Mouse (Mus musculus) adrenal gland, postnatal 14 days (tissue): Measurements from ENCODE around the gene Hnrnpa3. TPM values are rescaled to one million over a fixed set of nuclear protein-coding genes. Genes with fewer than 3 reads are reported as not detected.
A peak's percentile ranks its signal among the peaks of the same experiment; 100 is the strongest.
"Not testable (repeated sequence)": the region's sequence is repeated elsewhere in the genome, so short reads cannot be mapped to it uniquely, and the experiment has no call there.

ENCODE experiments used
- DNase-seq: peaks from one replicate; pipeline ENCODE4 v3.0.0; 2021; ENCODE audit warnings: mixed read lengths
- total RNA-seq: library from RNA; stranded (reverse); gene quantifications from 2 replicates; pipeline ENCODE4 v1.2.3, GENCODE M21; 2021

Hnrnpa3 gene
- total RNA-seq, 1 experiment from 2014 or later = 509 TPM

- DNase-seq = not testable (repeated sequence)
Measured at GRCm38 (mm10) chr2:75637055-75637304, 22.1 kb upstream of the Hnrnpa3 start.

- no peak for DNase-seq
Measured at GRCm38 (mm10) chr2:75637361-75637760, 21.7 kb upstream of the Hnrnpa3 start.

GRCm38 (mm10) chr2:75637822-75638221, 21.2 kb upstream of the Hnrnpa3 start:
- not testable (repeated sequence) for DNase-seq

- not testable (repeated sequence) for DNase-seq
Measured at GRCm38 (mm10) chr2:75639535-75639934, 19.5 kb upstream of the Hnrnpa3 start.

GRCm38 (mm10) chr2:75642312-75642711, 16.7 kb upstream of the Hnrnpa3 start:
- not testable (repeated sequence) for DNase-seq

GRCm38 (mm10) chr2:75642795-75643550, 16.1 kb upstream of the Hnrnpa3 start:
- peak; percentile 79 for DNase-seq

GRCm38 (mm10) chr2:75643950-75644349, 15.1 kb upstream of the Hnrnpa3 start:
- no peak for DNase-seq

DNA sequence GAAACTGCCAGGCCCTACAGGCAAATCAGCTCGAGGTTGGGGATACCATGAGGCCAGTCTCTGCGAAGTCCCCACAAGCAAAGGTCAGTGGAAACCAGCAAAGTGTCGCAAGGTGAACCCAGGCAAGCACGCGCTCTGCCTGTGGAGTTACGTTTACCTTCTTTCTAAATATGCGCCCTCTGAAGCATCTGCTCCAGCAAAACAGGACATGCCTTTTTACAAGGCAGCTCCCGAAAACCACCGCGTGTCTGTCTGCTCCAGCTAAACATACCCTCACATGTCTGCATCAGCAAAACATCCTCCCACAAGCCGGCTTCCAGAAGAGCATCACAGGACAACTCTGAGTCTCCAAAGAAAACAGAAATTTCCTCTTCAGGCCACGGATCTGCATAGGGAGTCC, 13.8 kb upstream of the Hnrnpa3 start:
- no peak for DNase-seq

- DNase-seq = no peak
Measured at GRCm38 (mm10) chr2:75650437-75650836, 8.6 kb upstream of the Hnrnpa3 start.

- no peak for DNase-seq
Measured at GRCm38 (mm10) chr2:75653150-75653549, 5.9 kb upstream of the Hnrnpa3 start.

DNA sequence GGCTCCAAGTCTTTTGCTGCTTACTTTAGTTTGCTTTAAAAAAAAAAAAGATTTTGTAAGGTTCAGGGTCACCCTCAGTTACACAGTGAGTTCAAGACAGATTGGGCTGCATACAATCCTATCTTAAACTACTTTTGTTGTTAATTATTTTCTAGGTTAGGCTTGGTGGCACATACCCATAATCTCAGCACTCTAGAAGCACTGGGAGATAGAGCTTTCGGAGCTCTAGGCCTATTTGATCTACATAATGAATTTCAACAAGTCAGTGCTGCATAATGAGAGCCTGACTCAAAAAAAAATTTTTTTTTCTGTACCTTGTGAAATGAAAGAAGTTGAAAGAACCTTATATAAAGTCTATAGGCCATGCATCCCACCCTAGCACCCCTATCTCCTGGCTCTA, 4.4 kb upstream of the Hnrnpa3 start:
- DNase-seq = no peak

- no peak for DNase-seq
Measured at GRCm38 (mm10) chr2:75656924-75657323, 2.1 kb upstream of the Hnrnpa3 start.

DNA sequence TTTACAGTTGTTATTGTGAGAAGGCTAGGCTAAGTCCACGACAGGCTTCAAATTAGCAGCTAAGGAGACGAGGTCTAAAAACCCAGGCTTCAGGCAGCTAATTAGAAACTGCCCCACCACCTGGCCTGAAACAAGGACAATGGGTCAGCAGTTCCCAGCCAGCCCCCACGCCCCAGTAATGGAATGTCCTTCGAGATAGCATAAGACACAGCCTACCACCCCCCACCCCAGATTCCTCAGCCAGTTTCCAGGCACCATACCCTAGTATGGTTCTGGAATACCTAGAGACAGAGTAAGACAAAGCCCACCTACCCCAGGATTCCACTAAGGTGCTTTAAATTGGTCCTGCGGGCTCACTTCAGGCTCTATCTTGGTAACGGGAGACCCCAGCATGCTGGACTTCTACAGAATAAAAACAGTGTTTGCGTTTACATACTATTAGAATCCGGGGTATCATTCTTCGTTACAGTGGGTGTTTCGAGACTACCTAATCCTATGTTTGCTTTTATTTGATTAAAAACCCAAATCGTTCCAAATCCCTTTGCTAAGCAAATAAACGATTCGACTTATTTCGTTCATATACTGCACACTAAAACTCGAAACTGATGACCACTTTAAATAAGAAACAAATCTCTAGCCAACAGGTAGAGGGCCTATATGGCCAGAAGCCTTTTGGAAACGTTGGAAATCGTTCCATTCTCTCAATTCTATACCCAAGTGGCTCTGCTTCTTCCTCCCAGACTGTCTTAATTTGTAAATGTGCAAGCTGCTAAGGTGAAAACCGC, 962 bp upstream of the Hnrnpa3 start:
- DNase-seq = peak; percentile 47

- peak; percentile 98 for DNase-seq
Measured at GRCm38 (mm10) chr2:75659629-75659960, 534 bp downstream of the Hnrnpa3 start.

- DNase-seq = no peak
Measured at GRCm38 (mm10) chr2:75660255-75660948, 1.3 kb downstream of the Hnrnpa3 start.

GRCm38 (mm10) chr2:75661106-75661505, 2.0 kb downstream of the Hnrnpa3 start:
- DNase-seq = no peak

- DNase-seq = peak; percentile 58
Measured at GRCm38 (mm10) chr2:75669491-75670445, 10.7 kb downstream of the Hnrnpa3 start.

DNA sequence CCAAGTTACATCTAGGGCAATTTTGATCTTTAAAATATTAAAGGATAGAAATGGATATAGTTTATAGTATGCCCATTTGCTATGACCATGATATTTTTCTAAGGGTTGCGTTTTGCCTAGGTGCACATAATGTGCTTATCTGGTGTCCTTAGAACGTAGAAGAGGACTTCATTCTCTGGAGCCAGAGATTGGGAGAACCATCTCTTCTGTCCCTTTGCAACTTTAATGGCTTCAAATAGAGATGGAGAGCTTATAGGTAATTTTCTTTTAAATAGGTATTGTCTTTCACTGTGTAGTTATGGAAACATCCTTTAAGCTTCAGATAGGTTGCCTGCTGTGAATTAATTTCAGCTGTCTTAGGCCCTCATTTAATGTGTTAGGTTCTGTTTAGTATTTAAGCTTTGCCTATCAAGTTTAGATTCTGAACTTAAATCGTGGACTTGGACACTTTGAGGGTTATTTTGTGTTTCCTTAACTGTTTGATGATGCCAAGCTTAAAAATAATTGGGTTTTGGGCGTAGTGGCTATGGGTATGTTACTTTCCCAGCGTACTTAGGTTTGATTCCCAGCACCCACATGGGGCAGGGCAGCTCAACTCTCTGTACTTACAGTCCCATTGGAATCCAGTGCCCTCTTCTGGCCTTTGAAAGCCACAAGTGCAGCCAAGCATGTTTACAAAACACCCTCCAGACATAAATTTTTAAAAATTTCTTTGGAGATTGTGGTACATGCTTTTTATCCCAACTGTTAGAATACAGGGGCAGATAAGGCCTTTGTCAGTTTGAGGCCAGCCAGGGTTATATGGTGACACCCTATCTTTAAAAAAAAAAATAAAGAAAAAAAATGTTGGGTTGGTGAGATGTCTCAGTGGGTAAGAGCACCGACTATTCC, 11.6 kb downstream of the Hnrnpa3 start:
- DNase-seq = no peak

GRCm38 (mm10) chr2:75671337-75671660, 12.2 kb downstream of the Hnrnpa3 start:
- no peak for DNase-seq

GRCm38 (mm10) chr2:75672561-75672960, 13.5 kb downstream of the Hnrnpa3 start:
- DNase-seq = no peak

GRCm38 (mm10) chr2:75676567-75676966, 17.5 kb downstream of the Hnrnpa3 start:
- no peak for DNase-seq
